Mouse (Mus musculus): ENCODE results near the gene Aldh1b1.

Gene Aldh1b1

GRCm38 (mm10) chr4:45824761-45825556, 26.1 kb downstream of the Aldh1b1 start:
- no peak for DNase-seq (ENCODE audit: low read depth, low spot score)

GRCm38 (mm10) chr4:45826275-45827040, 27.6 kb downstream of the Aldh1b1 start, which contains the start of gene Igfbpl1:
Gene Igfbpl1, minus strand, starts transcription at chr4:45826923.
- DNase-seq (ENCODE audit: low read depth, low spot score): no peak

GRCm38 (mm10) chr4:45829907-45830759, 31.3 kb downstream of the Aldh1b1 start:
- DNase-seq (ENCODE audit: low read depth, low spot score): no peak

GRCm38 (mm10) chr4:45831996-45832395, 33.2 kb downstream of the Aldh1b1 start:
- no peak for DNase-seq (ENCODE audit: low read depth, low spot score)

GRCm38 (mm10) chr4:45833461-45833860, 34.6 kb downstream of the Aldh1b1 start:
- no peak for DNase-seq (ENCODE audit: low read depth, low spot score)

GRCm38 (mm10) chr4:45844355-45844754, 45.5 kb downstream of the Aldh1b1 start:
- peak; percentile 53 for DNase-seq (ENCODE audit: low read depth, low spot score)

GRCm38 (mm10) chr4:45846263-45846662, 47.4 kb downstream of the Aldh1b1 start:
- no peak for DNase-seq (ENCODE audit: low read depth, low spot score)

GRCm38 (mm10) chr4:45848109-45848824, 49.4 kb downstream of the Aldh1b1 start, which contains the start of gene Stra6l:
Gene Stra6l, plus strand, starts transcription at chr4:45848664.
- DNase-seq (ENCODE audit: low read depth, low spot score): no peak

- DNase-seq (ENCODE audit: low read depth, low spot score): no peak
Observed at GRCm38 (mm10) chr4:45848825-45849156, 50.0 kb downstream of the Aldh1b1 start.

- no peak for DNase-seq (ENCODE audit: low read depth, low spot score)
Observed at GRCm38 (mm10) chr4:45849419-45849818, 50.6 kb downstream of the Aldh1b1 start.

- no peak for DNase-seq (ENCODE audit: low read depth, low spot score)
Observed at GRCm38 (mm10) chr4:45851640-45852051, 52.8 kb downstream of the Aldh1b1 start.

- DNase-seq (ENCODE audit: low read depth, low spot score): no peak
Observed at GRCm38 (mm10) chr4:45853496-45854246, 54.8 kb downstream of the Aldh1b1 start.
